Mouse (Mus musculus) heart, postnatal 4 days (tissue): ENCODE results near the gene Uvrag. TPM values are rescaled to one million over a fixed set of nuclear protein-coding genes. Genes with fewer than 3 reads are reported as not detected.

ENCODE experiments used
- DNase-seq: peaks from one replicate; pipeline ENCODE4 v3.0.0; 2021
- total RNA-seq, 2 experiments: library from RNA; stranded (reverse); gene quantifications; 2 replicates each; pipeline ENCODE4 v1.2.3; 2021

Gene Uvrag
- 10 to 100 TPM; 33.2 to 34.5 TPM for total RNA-seq

- DNase-seq, result peak; percentile 99
These were observed at the start of gene Uvrag for GRCm38 (mm10) chr7:99140984-99141918. Uvrag (minus strand) TSS chr7:99141141.

- no peak for DNase-seq
These were observed 48.9 kb upstream of the Uvrag start for GRCm38 (mm10) chr7:99189885-99190284.

GRCm38 (mm10) chr7:99188630-99189029 lies 47.7 kb upstream of the Uvrag start:
- DNase-seq, result no peak

GRCm38 (mm10) chr7:99187451-99187850 lies 46.5 kb upstream of the Uvrag start:
- no peak for DNase-seq

- DNase-seq, result no peak
These were observed 44.5 kb upstream of the Uvrag start for GRCm38 (mm10) chr7:99185405-99185804.

- DNase-seq, result no peak
These were observed 42.8 kb upstream of the Uvrag start for GRCm38 (mm10) chr7:99183751-99184150.

- peak; percentile 94 for DNase-seq
These were observed 41.7 kb upstream of the Uvrag start, which contains the start of gene Dgat2 for GRCm38 (mm10) chr7:99182432-99183172. Dgat2 (minus strand) TSS chr7:99182719.

GRCm38 (mm10) chr7:99181619-99182431 lies 40.9 kb upstream of the Uvrag start:
- peak; percentile 16 for DNase-seq

GRCm38 (mm10) chr7:99180162-99180561 lies 39.2 kb upstream of the Uvrag start:
- no peak for DNase-seq

- no peak for DNase-seq
These were observed 38.3 kb upstream of the Uvrag start for GRCm38 (mm10) chr7:99179271-99179670.

- DNase-seq, result no peak
These were observed 36.4 kb upstream of the Uvrag start for GRCm38 (mm10) chr7:99177386-99177785.

- DNase-seq, result no peak
These were observed 34.7 kb upstream of the Uvrag start for GRCm38 (mm10) chr7:99175666-99176065.

- no peak for DNase-seq
These were observed 34.2 kb upstream of the Uvrag start for GRCm38 (mm10) chr7:99175118-99175517.

- DNase-seq, result no peak
These were observed 33.1 kb upstream of the Uvrag start for GRCm38 (mm10) chr7:99174006-99174405.

GRCm38 (mm10) chr7:99172898-99173297 lies 32.0 kb upstream of the Uvrag start:
- peak; percentile 67 for DNase-seq

GRCm38 (mm10) chr7:99171730-99172463 lies 31.0 kb upstream of the Uvrag start:
- no peak for DNase-seq

GRCm38 (mm10) chr7:99170519-99170918 lies 29.6 kb upstream of the Uvrag start:
- no peak for DNase-seq

- DNase-seq, result no peak
These were observed 28.9 kb upstream of the Uvrag start for GRCm38 (mm10) chr7:99169717-99170403.

- no peak for DNase-seq
These were observed 27.8 kb upstream of the Uvrag start for GRCm38 (mm10) chr7:99168756-99169155.

GRCm38 (mm10) chr7:99167939-99168338 lies 27.0 kb upstream of the Uvrag start:
- DNase-seq, result no peak

GRCm38 (mm10) chr7:99166159-99166558 lies 25.2 kb upstream of the Uvrag start:
- no peak for DNase-seq
